Mouse (Mus musculus): Measurements from ENCODE around the gene Aicda. TPM values are rescaled to one million over a fixed set of nuclear protein-coding genes. Genes with fewer than 3 reads are reported as not detected.
"Not testable (repeated sequence)": the region's sequence is repeated elsewhere in the genome, so short reads cannot be mapped to it uniquely, and the experiment has no call there.

Gene Aicda
- polyA plus RNA-seq, 1 experiment from 2014 or later = not detected

DNA sequence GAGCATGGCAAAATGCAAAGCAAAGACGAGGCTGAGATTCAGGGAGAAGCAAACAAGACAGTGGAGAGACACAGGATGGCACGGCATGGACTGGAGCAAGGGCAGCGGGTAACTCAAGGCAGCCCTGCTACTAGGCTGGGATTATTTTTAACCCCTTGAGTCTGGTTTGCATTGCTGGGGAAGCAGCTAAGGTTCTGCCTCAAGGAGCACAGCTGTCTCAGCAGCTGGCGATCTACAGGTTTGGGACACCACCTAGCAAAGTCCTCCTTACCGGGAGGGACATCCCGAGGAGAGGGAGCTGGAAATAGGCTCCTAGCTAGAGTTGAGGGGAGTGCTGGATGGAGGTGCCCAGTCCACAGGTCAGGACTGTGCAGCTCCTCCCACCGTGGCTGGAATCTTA, 1.7 kb downstream of the Aicda start:
- H3K36me3 ChIP-seq = no peaks in the 10 kb centered on the region
- H3K9me3 ChIP-seq (replicated peaks) = no peaks in the 10 kb centered on the region
- no peak overlapping the region for H3K27ac ChIP-seq (replicated peaks)
- 33% methylated on average over 7 of the region's 7 CpGs for WGBS
- no peak for ATAC-seq (ENCODE audit: insufficient number of reproducible peaks, low FRiP score, low TSS enrichment, low read depth)
- peaks cover 12% of the 10 kb centered on the region; the same call in 1 of the 2 replicates for H3K27me3 ChIP-seq
- H3K4me2 ChIP-seq (replicated peaks) = no peak overlapping the region
- H3K4me1 ChIP-seq = 0 out of 2 replicates have a peak, but pooled peaks cover under 1% of the 10 kb centered on the region
- H3K4me3 ChIP-seq (replicated peaks) = no peak overlapping the region
- no peak overlapping the region for H3K9ac ChIP-seq

DNA sequence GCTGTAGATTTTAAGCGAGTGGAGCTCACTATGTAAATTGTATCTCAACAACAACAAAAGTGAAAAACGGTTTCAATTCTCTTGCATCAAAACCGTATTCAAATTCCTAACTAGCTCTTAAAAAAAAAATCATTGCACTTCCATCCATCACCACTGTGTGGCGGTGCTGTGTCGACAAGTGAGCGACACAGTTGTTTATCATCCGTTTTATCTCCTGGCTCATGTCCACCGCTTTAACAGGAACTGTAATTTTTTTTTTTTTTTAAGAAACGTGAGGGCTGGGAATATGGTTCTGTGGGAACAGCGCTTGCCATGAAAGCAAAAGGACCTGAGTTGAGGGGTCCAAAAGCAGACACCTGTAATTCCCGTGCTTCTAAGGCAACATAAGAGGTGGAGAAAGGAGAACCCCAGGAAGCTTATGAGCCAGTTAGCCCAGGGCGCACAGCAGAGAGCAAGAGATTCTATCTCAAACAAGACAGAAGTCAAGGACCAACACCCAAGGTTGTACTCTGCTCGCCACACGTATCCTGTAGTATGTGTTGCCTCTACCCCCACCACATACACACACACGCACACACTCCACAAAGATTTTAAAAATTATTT, 3.5 kb downstream of the Aicda start:
- Histone ChIP-seq H3K27ac (replicated peaks) (no peak overlapping the region), H3K9ac (no peak overlapping the region), H3K27me3 (peaks cover 16% of the 10 kb centered on the region; the same call in 1 of the 2 replicates), H3K9me3 (replicated peaks) (no peaks in the 10 kb centered on the region), H3K4me1 (0 out of 2 replicates have a peak, but pooled peaks cover 5% of the 10 kb centered on the region), H3K36me3 (no peaks in the 10 kb centered on the region), H3K4me3 (replicated peaks) (no peak overlapping the region), H3K4me2 (replicated peaks) (no peak overlapping the region; the same call in 1 of the 2 replicates)
- ATAC-seq (ENCODE audit: insufficient number of reproducible peaks, low FRiP score, low TSS enrichment, low read depth) = no peak
- 23% methylated on average over 15 of the region's 15 CpGs for WGBS

DNA sequence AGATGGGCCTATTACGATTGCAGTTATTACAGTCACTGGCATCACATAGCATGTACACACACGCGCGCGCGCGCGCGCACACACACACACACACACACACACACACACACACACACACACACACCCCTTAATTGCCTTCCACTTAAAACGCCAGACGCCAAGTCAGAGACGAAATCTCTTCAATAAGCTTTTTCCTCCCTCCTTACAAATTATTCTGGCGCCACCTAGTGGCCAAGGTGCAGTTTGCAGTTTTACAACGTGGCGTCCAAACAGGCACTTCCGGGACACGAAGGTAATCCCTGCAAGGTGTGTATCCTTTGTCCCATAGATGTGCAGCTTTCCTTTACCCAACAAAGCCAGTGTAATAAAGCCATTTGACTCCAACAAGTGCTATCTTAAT, 6.8 kb downstream of the Aicda start:
- H3K36me3 ChIP-seq = no peaks in the 10 kb centered on the region
- peaks cover 11% of the 10 kb centered on the region; the same call in 1 of the 2 replicates for H3K27me3 ChIP-seq
- no peak overlapping the region for H3K27ac ChIP-seq (replicated peaks)
- ATAC-seq (ENCODE audit: insufficient number of reproducible peaks, low FRiP score, low TSS enrichment, low read depth) = no peak
- WGBS = 7% methylated on average over 17 of the region's 17 CpGs
- 0 out of 2 replicates have a peak, but pooled peaks cover 5% of the 10 kb centered on the region for H3K4me1 ChIP-seq
- no peaks in the 10 kb centered on the region for H3K9me3 ChIP-seq (replicated peaks)
- H3K9ac ChIP-seq = no peak overlapping the region
- H3K4me2 ChIP-seq (replicated peaks) = peak overlapping the region; percentile 47
- peak overlapping the region; percentile 27 for H3K4me3 ChIP-seq (replicated peaks)

- Histone ChIP-seq H3K4me2 (replicated peaks) (peak overlapping the region; percentile 47; the same call in 1 of the 2 replicates), H3K9me3 (replicated peaks) (no peaks in the 10 kb centered on the region), H3K27ac (replicated peaks) (no peak overlapping the region), H3K27me3 (peaks cover 7% of the 10 kb centered on the region; the same call in 1 of the 2 replicates), H3K4me1 (0 out of 2 replicates have a peak, but pooled peaks cover 5% of the 10 kb centered on the region), H3K4me3 (replicated peaks) (no peak overlapping the region), H3K36me3 (no peaks in the 10 kb centered on the region), H3K9ac (no peak overlapping the region)
- WGBS = 76% methylated on average over 20 of the region's 20 CpGs
- no peak for ATAC-seq (ENCODE audit: insufficient number of reproducible peaks, low FRiP score, low TSS enrichment, low read depth)
Measured at GRCm38 (mm10) chr6:122561005-122561404, 7.4 kb downstream of the Aicda start.

GRCm38 (mm10) chr6:122562463-122562862, 8.9 kb downstream of the Aicda start:
- Histone ChIP-seq H3K9ac (no peak overlapping the region), H3K4me1 (0 out of 2 replicates have a peak, but pooled peaks cover 5% of the 10 kb centered on the region), H3K27ac (replicated peaks) (no peak overlapping the region), H3K4me3 (replicated peaks) (no peak overlapping the region), H3K4me2 (replicated peaks) (no peak overlapping the region), H3K9me3 (replicated peaks) (no peaks in the 10 kb centered on the region), H3K27me3 (0 out of 2 replicates have a peak, but pooled peaks cover 4% of the 10 kb centered on the region), H3K36me3 (no peaks in the 10 kb centered on the region)
- 2% methylated on average over 6 of the region's 6 CpGs for WGBS
- ATAC-seq (ENCODE audit: insufficient number of reproducible peaks, low FRiP score, low TSS enrichment, low read depth) = no peak

GRCm38 (mm10) chr6:122565070-122565784, 11.6 kb downstream of the Aicda start:
- Histone ChIP-seq H3K4me1 (0 out of 2 replicates have a peak, but pooled peaks cover 5% of the 10 kb centered on the region), H3K9me3 (replicated peaks) (no peaks in the 10 kb centered on the region), H3K9ac (no peak overlapping the region), H3K4me2 (replicated peaks) (no peak overlapping the region), H3K27me3 (0 out of 2 replicates have a peak, but pooled peaks cover 4% of the 10 kb centered on the region), H3K27ac (replicated peaks) (no peak overlapping the region), H3K36me3 (no peaks in the 10 kb centered on the region), H3K4me3 (replicated peaks) (no peak overlapping the region)
- no peak for ATAC-seq (ENCODE audit: insufficient number of reproducible peaks, low FRiP score, low TSS enrichment, low read depth)
- WGBS = 85% methylated on average over 9 of the region's 9 CpGs

- 50% methylated on average over 5 of the region's 5 CpGs for WGBS
- H3K4me3 ChIP-seq (replicated peaks) = no peak overlapping the region
- no peaks in the 10 kb centered on the region for H3K4me1 ChIP-seq
- H3K27me3 ChIP-seq = no peaks in the 10 kb centered on the region; the same call in 1 of the 2 replicates
- no peaks in the 10 kb centered on the region for H3K36me3 ChIP-seq
- H3K4me2 ChIP-seq (replicated peaks) = no peak overlapping the region
- H3K9me3 ChIP-seq (replicated peaks) = no peaks in the 10 kb centered on the region
- no peak for ATAC-seq (ENCODE audit: insufficient number of reproducible peaks, low FRiP score, low TSS enrichment, low read depth)
- H3K9ac ChIP-seq = no peak overlapping the region
- H3K27ac ChIP-seq (replicated peaks) = no peak overlapping the region
Measured at GRCm38 (mm10) chr6:122569113-122569512, 15.5 kb downstream of the Aicda start.

GRCm38 (mm10) chr6:122569762-122570161, 16.2 kb downstream of the Aicda start:
- Histone ChIP-seq H3K4me1 (no peaks in the 10 kb centered on the region), H3K27me3 (no peaks in the 10 kb centered on the region; the same call in 1 of the 2 replicates), H3K9ac (no peak overlapping the region), H3K36me3 (no peaks in the 10 kb centered on the region), H3K27ac (replicated peaks) (no peak overlapping the region), H3K4me3 (replicated peaks) (no peak overlapping the region), H3K4me2 (replicated peaks) (no peak overlapping the region), H3K9me3 (replicated peaks) (no peaks in the 10 kb centered on the region)
- ATAC-seq (ENCODE audit: insufficient number of reproducible peaks, low FRiP score, low TSS enrichment, low read depth) = no peak
- 78% methylated on average over 1 of the region's 1 CpGs for WGBS

- no peak overlapping the region for H3K4me2 ChIP-seq (replicated peaks)
- H3K36me3 ChIP-seq = no peaks in the 10 kb centered on the region
- no peak overlapping the region for H3K9ac ChIP-seq
- no peaks in the 10 kb centered on the region for H3K4me1 ChIP-seq
- WGBS = 49% methylated on average over 8 of the region's 8 CpGs
- no peak for ATAC-seq (ENCODE audit: insufficient number of reproducible peaks, low FRiP score, low TSS enrichment, low read depth)
- H3K27me3 ChIP-seq = no peaks in the 10 kb centered on the region; the same call in 1 of the 2 replicates
- no peaks in the 10 kb centered on the region for H3K9me3 ChIP-seq (replicated peaks)
- no peak overlapping the region for H3K4me3 ChIP-seq (replicated peaks)
- H3K27ac ChIP-seq (replicated peaks) = no peak overlapping the region
Measured at GRCm38 (mm10) chr6:122570695-122571616, 17.4 kb downstream of the Aicda start.

GRCm38 (mm10) chr6:122571617-122571959, 18.0 kb downstream of the Aicda start:
- ATAC-seq (ENCODE audit: insufficient number of reproducible peaks, low FRiP score, low TSS enrichment, low read depth) = no peak
- H3K9me3 ChIP-seq (replicated peaks) = no peaks in the 10 kb centered on the region
- WGBS = 78% methylated on average over 3 of the region's 3 CpGs

DNA sequence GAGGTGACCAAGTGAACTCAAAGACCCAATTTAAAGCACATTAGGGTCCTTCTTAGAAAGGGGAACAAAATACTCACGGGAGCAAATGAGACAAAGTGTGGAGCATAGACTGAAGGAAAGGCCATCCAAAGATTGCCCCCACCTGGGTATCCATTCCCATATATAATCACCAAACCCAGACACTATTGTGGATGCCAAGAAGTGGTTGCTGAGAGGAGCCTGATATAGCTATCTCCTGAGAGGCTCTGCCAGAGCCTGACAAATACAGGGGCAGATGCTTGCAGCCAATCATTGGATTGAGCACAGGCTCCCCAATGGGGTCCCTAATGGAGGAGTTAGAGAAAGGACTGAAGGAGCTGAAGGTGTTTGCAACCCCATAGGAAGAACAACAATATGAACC, 21.4 kb downstream of the Aicda start:
- ATAC-seq (ENCODE audit: insufficient number of reproducible peaks, low FRiP score, low TSS enrichment, low read depth); H3K27ac ChIP-seq (replicated peaks); H3K4me3 ChIP-seq (replicated peaks); H3K4me2 ChIP-seq (replicated peaks); H3K27me3 ChIP-seq; H3K9me3 ChIP-seq (replicated peaks); H3K36me3 ChIP-seq; H3K4me1 ChIP-seq; H3K9ac ChIP-seq: not testable (repeated sequence)
- 90% methylated on average over 1 of the region's 1 CpGs for WGBS

More at GRCm38 (mm10) chr6:122571617-122571959, 18.0 kb downstream of the Aicda start:
- Histone ChIP-seq H3K27me3 (no peaks in the 10 kb centered on the region; the same call in 1 of the 2 replicates), H3K36me3 (no peaks in the 10 kb centered on the region), H3K4me1 (no peaks in the 10 kb centered on the region), H3K4me2 (replicated peaks) (no peak overlapping the region), H3K27ac (replicated peaks) (no peak overlapping the region), H3K9ac (no peak overlapping the region), H3K4me3 (replicated peaks) (no peak overlapping the region)

Data from embryonic facial prominence, embryonic 15.5 days (tissue).